Mouse (Mus musculus): Measurements from ENCODE around the gene Ppp1r9a.

The Ppp1r9a gene

GRCm38 (mm10) chr6:4962197-4962596 is 59.5 kb downstream of the Ppp1r9a start:
- DNase-seq = no peak

DNA sequence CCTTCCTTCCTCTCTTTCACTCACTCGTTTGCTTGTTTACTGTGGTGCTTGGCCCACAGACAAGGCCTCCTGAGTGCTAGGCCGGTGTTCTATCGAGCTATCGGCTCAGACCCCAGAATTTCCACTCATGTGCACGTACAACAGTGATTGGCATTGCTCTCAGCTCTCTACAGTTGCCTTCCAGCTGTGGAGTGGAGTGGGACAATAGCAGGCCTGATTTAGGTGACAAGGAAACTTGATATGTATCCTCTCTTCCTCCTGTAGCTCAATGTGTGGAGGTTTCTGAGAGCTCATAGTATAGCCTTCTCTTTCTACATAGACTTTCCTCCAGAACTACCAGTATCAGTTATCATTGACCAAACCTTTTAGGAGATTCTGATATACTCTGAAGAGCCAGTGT is 60.3 kb downstream of the Ppp1r9a start:
- DNase-seq = no peak

DNA sequence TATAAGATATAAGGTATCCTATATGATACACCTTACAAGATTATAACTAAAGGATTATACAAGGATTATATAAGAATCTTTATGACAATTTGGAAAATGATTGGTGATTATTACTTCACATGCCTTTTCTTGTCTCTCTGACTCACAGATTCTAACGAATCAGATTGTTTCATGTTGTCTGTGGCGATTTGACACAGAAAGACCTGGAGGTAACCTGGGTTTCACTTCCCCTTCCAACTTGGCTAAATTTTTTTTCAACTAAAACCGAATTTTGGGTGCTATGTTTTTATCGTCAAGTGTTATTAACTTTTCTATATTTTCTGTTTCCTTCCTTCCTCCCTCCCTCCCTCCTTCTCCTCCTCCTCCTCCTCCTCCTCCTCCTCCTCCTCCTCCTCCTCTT is 64.5 kb downstream of the Ppp1r9a start:
- no peak for DNase-seq

- no peak for DNase-seq
These were observed 68.5 kb downstream of the Ppp1r9a start for GRCm38 (mm10) chr6:4971229-4971628.

DNA sequence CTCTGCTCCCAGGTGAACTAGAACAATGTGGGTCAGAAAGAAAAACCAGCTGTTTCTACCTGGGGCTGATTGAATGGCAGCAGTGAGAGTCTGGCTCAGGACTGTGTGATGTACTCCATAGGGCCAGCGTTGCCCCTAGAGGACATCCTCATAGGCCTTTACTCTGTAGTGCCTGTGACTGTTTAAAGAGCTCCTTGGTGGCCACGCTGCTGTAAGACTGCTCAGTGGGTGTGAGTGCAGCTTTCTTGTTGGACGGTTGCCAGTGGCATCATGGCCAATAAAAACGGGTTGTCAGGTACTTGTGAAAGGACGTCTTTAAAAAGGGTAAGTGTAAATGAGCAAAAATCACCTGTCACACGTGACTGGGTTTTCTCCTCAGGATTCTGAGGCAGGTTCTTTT is 70.1 kb downstream of the Ppp1r9a start:
- no peak for DNase-seq

GRCm38 (mm10) chr6:4973337-4973736 is 70.6 kb downstream of the Ppp1r9a start:
- DNase-seq = no peak

GRCm38 (mm10) chr6:4977515-4977914 is 74.8 kb downstream of the Ppp1r9a start:
- DNase-seq = no peak

DNA sequence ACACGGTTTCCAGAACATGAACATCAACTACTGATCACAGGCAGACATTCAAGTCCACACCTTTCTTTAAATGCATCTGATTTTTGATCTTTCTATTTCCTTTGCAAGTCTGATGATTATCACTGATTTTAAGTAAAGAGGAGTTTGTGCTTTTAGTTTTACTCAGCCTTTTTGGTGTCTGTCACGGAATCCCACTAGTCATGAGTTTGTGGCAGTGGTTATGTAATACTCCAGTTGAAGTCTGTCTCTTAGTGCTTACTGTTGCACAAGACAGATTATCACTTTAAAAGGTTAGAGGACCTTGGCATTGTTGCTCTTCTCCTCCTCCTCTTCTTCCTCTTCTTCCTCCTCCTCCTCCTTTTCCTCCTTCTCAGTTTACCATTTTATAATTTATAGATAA is 75.5 kb downstream of the Ppp1r9a start:
- no peak for DNase-seq

- no peak for DNase-seq
These were observed 76.2 kb downstream of the Ppp1r9a start for GRCm38 (mm10) chr6:4978897-4979296.

DNA sequence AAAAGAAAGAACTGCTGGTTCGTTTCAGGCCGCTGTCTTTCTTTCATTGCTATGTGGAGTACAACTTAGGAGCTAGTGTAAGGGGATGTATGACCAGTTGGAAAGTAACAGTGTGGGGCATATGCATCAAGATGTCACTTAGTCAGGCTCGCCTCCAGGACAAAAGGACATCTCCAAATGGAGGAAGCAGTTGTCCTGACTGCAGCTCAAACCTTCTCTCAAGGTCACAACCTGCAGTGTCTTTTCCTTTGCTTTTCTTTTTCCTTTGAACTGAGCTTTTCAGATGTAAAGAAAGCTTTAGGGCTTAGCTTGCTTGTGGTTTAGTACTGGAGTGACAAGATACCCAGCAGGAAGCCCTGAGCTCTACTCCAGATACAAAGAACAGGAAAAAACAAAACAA is 77.4 kb downstream of the Ppp1r9a start:
- DNase-seq = no peak

- no peak for DNase-seq
These were observed 80.0 kb downstream of the Ppp1r9a start for GRCm38 (mm10) chr6:4982686-4983162.

DNA sequence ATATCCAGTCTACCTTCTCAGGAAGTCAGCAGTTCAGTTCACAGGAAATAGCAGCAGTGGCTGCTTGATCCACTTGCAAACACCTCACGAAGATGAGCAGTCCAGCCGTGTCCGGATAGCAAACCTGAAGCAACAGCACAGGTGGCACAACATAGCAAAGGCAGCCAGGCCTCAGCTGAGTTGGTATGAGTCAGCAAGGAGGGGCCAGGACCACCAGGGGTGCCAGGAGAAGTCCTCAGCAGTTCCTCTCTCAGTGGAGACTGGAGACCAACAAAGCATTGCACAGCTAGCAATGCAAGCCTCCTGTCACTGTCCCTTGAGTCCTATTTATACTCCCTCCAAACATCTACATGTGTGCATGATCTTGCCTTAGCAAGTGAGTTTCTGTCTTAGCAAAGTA is 83.0 kb downstream of the Ppp1r9a start:
- DNase-seq = no peak

DNA sequence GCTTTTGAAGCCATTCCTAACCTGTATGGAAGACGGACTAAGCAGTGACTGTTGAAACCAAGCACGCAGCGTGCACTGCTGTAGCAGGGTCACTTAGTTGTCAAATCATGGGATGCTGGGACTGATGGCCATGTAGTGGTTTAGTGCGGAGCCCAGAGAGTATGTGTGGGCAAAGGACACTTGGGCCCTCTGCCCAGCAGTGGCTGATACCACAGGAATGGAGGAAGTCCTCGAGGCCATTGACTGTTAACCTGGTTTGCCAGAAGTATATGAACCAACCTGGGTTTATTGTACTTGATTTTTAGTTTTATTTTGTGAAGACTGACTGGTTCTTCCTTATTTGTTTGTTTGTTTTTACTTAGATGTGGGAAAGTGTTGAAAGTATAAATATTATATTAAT is 84.4 kb downstream of the Ppp1r9a start:
- DNase-seq = no peak

DNA sequence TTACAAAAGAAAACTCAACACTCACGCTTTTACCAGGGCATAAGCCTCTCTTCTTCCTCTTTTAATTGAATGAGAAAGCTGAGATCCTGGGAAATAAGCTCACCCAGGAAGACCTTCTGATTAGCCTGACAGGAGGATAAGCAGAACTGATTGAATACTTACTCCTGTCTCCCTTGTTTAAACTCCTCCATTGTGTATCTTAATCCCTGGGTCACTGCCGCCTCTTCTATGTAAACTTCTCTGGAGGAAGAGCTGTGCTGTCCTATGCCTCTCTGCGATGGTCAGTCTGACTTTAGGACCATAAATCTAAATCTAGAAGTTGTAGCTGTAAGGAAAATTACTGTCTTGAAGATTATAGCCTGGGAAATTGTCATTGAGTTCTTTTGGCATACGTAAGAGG is 86.0 kb downstream of the Ppp1r9a start:
- no peak for DNase-seq

DNA sequence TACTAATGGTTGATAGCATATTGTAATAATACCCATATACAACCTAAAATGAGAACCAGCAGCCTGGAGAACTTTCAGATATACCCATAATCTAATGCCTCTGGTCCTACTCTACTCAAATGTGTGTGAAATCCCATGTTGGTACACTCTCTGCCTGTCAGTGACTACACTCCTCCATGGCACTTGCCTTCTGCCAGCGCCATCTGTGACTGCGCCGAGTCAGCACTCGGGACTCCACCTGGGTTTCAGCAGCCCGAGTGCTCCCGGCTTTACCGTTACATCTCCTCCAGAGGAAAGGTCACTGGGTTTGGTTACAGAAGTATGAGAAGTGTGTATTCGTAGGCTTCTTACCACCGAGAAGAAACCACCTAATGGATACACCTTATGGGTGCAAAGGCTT is 89.6 kb downstream of the Ppp1r9a start:
- no peak for DNase-seq

GRCm38 (mm10) chr6:4993600-4994160 is 91.0 kb downstream of the Ppp1r9a start:
- DNase-seq = no peak

DNA sequence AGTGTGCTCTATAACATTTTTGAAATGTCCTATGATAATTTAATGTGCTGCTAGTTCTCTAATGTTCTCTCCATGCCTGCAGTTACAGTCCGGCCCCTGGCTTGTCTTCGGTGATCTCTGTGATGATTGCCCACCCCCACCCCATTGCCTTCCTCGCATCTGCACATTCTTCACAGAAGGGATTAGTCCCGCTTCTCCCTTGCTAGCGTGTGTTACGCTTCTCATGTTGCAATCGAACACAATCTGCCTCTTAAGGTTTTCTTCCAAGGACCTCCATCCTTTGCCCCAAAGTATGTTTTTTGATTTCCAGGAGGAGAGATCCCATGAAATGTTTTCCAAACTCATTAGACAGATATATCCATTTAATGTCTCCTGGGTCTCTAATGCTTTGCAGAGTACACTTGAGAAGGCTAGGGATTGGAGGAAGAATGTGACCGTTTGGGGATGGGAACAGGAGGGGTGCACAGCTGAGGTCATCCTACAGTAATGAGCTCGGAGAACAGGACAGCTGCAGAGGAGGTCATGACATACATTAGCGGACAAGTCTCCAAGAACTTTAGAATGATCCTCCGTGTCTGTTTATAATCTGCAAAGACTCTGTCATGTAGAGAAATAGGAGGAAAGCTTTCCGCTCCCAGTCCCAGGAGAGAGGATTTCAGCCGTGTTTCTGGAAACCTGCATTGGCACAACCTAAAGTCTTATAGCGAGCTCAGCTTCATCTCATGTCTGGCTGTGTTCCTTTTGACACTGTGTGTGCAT is 91.6 kb downstream of the Ppp1r9a start:
- DNase-seq = no peak

DNA sequence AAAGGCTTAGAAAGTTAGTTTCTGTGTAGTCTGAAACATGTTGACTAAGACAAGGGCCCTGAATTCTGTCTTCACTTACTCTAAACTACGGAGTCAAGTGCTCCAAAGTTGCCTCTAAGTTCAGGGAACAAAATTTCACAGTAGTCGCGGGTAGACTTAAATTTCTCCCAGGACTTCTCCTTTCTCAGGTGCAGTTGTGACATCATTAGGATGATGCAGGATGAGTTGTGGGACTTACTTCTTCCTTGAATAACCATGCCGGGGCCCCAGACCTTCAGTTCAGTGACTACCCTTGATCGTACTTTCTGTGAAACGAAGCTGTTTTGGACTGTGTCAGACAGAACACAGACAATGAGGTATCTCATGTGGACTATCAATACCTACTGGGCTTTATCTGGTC is 94.9 kb downstream of the Ppp1r9a start:
- DNase-seq = no peak

DNA sequence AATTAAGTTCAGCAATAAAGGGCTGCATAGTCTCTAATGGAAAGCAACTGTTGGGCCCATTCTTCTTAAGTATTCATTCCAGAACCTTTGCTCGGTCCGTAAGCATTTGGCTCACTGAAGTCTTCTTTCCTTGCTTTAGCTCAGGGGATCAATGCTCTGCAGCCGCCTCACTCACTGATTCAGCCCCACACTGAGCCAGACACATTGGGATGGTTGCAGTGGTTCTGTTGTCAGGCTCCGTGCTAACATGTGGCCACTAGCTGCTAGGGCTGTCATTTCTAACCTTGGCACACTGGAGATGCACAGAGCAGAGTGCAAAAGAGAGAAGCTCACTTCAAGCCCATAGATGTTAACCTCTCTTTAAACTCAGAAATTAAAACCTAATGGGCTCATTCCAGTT is 96.2 kb downstream of the Ppp1r9a start:
- no peak for DNase-seq

DNA sequence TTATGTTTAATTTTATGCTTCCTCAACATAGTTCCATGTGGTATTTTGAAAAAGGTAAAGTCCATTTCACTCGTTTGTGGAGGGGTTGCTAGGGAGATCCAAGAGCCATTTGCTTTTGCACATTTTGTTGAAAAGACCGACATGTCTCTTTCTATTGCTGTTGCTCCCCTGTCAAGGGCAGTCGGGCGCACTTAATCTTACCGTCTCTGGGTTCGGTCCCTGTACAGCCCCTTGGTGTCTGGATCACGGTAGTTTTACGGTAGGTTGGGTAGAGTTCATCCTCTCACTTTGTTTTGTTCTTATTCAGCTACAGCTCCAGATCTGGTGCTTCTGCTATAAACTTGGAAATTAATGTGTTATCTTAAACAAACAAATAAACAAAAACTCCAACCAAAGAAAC is 98.1 kb downstream of the Ppp1r9a start:
- DNase-seq = no peak

DNA sequence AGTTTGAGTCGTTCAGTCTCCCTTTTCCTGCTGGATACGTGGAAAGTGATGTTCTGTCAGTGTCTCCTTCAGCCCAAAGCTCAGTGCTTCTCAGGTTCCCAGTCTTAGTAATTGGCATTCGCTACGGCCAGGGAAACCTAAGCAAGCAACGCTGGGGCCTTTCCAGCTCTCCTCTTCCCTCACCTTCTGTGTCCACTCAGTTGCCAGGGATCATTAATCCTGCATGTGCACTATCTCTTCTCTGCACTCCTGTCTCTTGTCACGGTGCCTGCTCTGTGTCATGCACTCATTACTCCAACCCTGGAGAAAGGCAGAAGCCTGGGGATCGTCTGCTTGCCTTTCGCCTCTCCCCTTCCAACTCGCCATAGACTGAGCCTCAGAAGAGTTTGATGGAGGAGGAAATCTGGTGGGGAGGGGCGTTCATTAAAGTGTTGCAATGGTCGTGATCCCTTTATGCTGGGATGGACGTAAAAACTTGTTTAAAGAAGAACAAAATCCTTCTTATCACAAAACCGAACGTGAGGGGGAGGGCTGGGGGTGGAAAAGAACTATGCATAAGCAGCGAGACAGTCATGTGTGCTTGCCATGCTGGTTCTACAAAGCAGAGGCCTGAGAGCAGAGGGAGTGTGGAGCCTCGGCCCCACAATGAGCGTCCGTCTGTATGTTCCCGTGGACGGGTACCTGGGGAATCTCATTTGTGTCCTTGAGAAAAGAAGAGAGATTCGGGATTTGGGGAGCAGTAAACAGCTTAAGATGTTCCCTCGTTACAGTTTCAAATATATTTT is 103.0 kb downstream of the Ppp1r9a start:
- no peak for DNase-seq

DNA sequence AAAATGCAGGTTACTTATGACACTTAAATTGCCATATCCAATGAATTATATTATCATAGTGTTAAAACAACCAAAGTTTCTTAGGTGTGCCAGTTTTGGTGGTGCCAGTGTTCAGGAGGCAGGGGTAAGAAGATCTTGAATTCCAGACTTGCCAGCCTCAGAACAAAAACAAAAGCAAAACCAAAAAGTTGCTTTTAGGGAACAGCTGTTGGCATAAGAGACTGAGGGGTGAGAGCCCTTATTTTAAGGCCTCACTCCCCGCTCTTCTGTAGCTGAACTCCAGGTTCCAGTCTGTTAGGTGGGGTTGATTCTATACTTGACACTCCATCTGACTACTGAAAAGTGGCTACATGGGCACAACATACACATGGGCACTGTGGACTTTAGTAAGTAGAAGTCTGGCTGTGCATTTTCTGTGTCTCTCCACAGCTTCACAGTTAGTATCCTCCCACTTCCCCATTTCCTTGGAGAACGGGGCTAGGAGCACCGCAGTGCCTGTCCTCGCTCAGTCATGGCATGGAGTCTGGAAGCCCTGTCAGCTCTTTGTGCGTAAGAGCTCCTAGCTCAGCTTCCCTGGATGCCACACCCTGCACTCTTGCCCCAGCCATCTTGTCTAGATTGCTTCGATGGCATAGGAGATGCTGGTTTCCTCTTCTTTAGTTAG is 103.7 kb downstream of the Ppp1r9a start:
- no peak for DNase-seq

DNA sequence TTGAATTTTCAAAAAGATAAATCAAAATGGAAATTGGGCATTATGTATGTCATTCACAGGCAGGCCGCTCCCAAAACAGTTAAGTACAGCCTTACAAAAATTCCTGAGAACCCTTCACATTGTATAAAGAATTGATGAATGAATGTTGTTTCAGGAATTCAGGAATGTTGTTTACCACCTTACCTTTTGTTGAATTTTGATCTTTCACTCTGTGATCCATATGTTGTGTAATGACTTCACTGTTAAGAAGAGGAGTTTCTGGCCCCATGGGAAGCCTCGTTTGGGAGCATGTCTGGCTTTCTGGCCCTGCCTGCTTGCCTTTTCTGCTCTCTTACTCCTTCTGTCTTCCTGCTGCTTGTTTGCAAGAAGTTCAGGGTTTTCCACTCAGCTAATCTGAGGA is 105.4 kb downstream of the Ppp1r9a start:
- no peak for DNase-seq

DNA sequence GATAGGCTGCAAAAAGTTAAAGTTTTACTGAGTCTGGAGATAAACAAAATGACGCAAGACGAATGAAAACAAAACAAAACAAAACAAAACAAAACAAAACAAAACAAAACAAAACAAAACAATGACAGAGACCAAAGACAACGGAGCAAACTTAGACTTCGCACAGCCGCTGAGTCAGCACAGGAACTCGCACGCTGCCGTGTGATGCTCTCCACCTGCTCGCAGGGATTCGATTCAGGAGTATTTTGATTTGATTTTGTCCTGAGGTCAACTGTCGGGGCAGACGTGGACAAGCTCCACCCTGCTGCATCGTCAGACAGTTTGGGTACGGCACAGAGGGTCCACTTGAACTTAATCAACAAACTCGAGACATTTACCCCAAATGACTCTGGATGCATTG is 105.9 kb downstream of the Ppp1r9a start:
- DNase-seq = no peak
